Mouse (Mus musculus): ENCODE results near the gene Ggta1. TPM values are rescaled to one million over a fixed set of nuclear protein-coding genes. Genes with fewer than 3 reads are reported as not detected.

The Ggta1 gene
- polyA plus RNA-seq, 2 experiments: 6.3 to 7.6 TPM

- DNase-seq (ENCODE audit: low read depth in 3 of 3, low spot score in 3 of 3) (no peak), ATAC-seq (ENCODE audit: insufficient read depth) (no peak)
- no peak overlapping the region for H3K9ac ChIP-seq (replicated peaks)
- WGBS (ENCODE audit: insufficient replicate concordance): 43% methylated on average over 6 of the region's 6 CpGs
- H3K4me2 ChIP-seq (ENCODE audit: low read depth): peak overlapping the region; percentile 3; the same call in 1 of the 2 replicates
- TF ChIP-seq CTCF (IDR thresholded peaks at IDR 0.05; ENCODE audit: low read depth): no peak
- no peak for TF ChIP-seq EP300 (IDR thresholded peaks at IDR 0.05; ENCODE audit: low read depth)
- no peaks in the 10 kb centered on the region for H3K36me3 ChIP-seq (replicated peaks; ENCODE audit: control insufficient read depth, insufficient read depth, low read depth)
- no peak overlapping the region for H3K27ac ChIP-seq
- H3K9me3 ChIP-seq (ENCODE audit: control insufficient read depth, low read length): no peaks in the 10 kb centered on the region
- peaks cover 12 to 47% of the 10 kb centered on the region in 2 experiments for H3K4me1 ChIP-seq (replicated peaks; ENCODE audit: control insufficient read depth in 2 of 2, insufficient read depth in 2 of 2, low read length in 1 of 2)
- no peak overlapping the region for H3K4me3 ChIP-seq (ENCODE audit: insufficient read depth in 1 of 2, low read depth in 2 of 2, low read length in 2 of 2)
- no peaks in the 10 kb centered on the region for H3K27me3 ChIP-seq (ENCODE audit: control insufficient read depth, insufficient read depth, low read length)
Measured at GRCm38 (mm10) chr2:35444764-35445262, 18.2 kb downstream of the Ggta1 start.

- peak overlapping the region; percentile 3 for H3K4me2 ChIP-seq (ENCODE audit: low read depth)
Measured at GRCm38 (mm10) chr2:35443981-35444763, 18.9 kb downstream of the Ggta1 start.

DNA sequence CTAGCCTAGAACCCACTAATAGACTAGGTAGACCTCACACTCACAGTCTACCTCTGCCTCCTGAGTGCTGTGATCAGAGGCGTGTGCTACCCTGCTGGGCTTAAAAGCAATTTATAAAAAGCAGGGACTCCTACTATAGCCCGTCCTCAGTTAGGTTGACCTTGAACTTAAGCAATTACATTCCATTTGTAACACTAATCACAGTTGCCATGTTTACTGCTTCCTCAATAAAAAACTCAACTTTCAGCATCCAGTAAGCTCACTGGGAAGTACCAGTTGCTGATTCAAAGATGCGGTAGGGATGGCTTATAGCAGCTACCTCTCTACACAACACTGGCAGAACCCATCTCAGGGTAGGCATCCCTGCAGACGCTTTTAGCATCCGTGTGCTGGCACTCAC lies 19.7 kb downstream of the Ggta1 start:
- no peak overlapping the region for H3K27ac ChIP-seq

More at GRCm38 (mm10) chr2:35443981-35444763, 18.9 kb downstream of the Ggta1 start:
- Histone ChIP-seq H3K9me3 (ENCODE audit: control insufficient read depth, low read length) (no peaks in the 10 kb centered on the region), H3K27ac (no peak overlapping the region), H3K4me1 (replicated peaks; ENCODE audit: control insufficient read depth in 2 of 2, insufficient read depth in 2 of 2, low read length in 1 of 2) (peaks cover 8 to 43% of the 10 kb centered on the region in 2 experiments), H3K36me3 (replicated peaks; ENCODE audit: control insufficient read depth, insufficient read depth, low read depth) (no peaks in the 10 kb centered on the region), H3K27me3 (ENCODE audit: control insufficient read depth, insufficient read depth, low read length) (no peaks in the 10 kb centered on the region), H3K4me3 (ENCODE audit: insufficient read depth in 1 of 2, low read depth in 2 of 2, low read length in 2 of 2) (no peak overlapping the region), H3K9ac (replicated peaks) (no peak overlapping the region)
- no peak for ATAC-seq (ENCODE audit: insufficient read depth)
- no peak for DNase-seq (ENCODE audit: low read depth in 3 of 3, low spot score in 3 of 3)
- WGBS (ENCODE audit: insufficient replicate concordance): 40% methylated on average over 16 of the region's 16 CpGs
- TF ChIP-seq CTCF (IDR thresholded peaks at IDR 0.05; ENCODE audit: low read depth) (no peak), EP300 (IDR thresholded peaks at IDR 0.05; ENCODE audit: low read depth) (no peak)

GRCm38 (mm10) chr2:35442079-35442478 lies 21.0 kb downstream of the Ggta1 start:
- no peaks in the 10 kb centered on the region for H3K36me3 ChIP-seq (replicated peaks; ENCODE audit: control insufficient read depth, insufficient read depth, low read depth)
- no peak overlapping the region for H3K4me3 ChIP-seq (ENCODE audit: insufficient read depth in 1 of 2, low read depth in 2 of 2, low read length in 2 of 2)
- DNase-seq (ENCODE audit: low read depth in 3 of 3, low spot score in 3 of 3) (no peak), ATAC-seq (ENCODE audit: insufficient read depth) (no peak)
- H3K9ac ChIP-seq (replicated peaks): no peak overlapping the region
- TF ChIP-seq CTCF (IDR thresholded peaks at IDR 0.05; ENCODE audit: low read depth) (no peak), EP300 (IDR thresholded peaks at IDR 0.05; ENCODE audit: low read depth) (no peak)
- H3K27me3 ChIP-seq (ENCODE audit: control insufficient read depth, insufficient read depth, low read length): no peaks in the 10 kb centered on the region
- WGBS (ENCODE audit: insufficient replicate concordance): 77% methylated on average over 6 of the region's 6 CpGs
- H3K9me3 ChIP-seq (ENCODE audit: control insufficient read depth, low read length): no peaks in the 10 kb centered on the region
- H3K4me2 ChIP-seq (ENCODE audit: low read depth): no peak overlapping the region
- H3K27ac ChIP-seq: no peak overlapping the region
- H3K4me1 ChIP-seq (replicated peaks; ENCODE audit: control insufficient read depth in 2 of 2, insufficient read depth in 2 of 2, low read length in 1 of 2): peaks cover 0 to 25% of the 10 kb centered on the region in 2 experiments; a peak in 3 of 4 replicates

More for the DNA sequence above, 19.7 kb downstream of the Ggta1 start:
- H3K9me3 ChIP-seq (ENCODE audit: control insufficient read depth, low read length): no peaks in the 10 kb centered on the region
- H3K4me1 ChIP-seq (replicated peaks; ENCODE audit: control insufficient read depth in 2 of 2, insufficient read depth in 2 of 2, low read length in 1 of 2): peaks cover 2 to 34% of the 10 kb centered on the region in 2 experiments
- DNase-seq (ENCODE audit: low read depth in 3 of 3, low spot score in 3 of 3) (no peak), ATAC-seq (ENCODE audit: insufficient read depth) (no peak)
- no peaks in the 10 kb centered on the region for H3K27me3 ChIP-seq (ENCODE audit: control insufficient read depth, insufficient read depth, low read length)
- TF ChIP-seq CTCF (IDR thresholded peaks at IDR 0.05; ENCODE audit: low read depth): no peak
- TF ChIP-seq EP300 (IDR thresholded peaks at IDR 0.05; ENCODE audit: low read depth): no peak
- H3K36me3 ChIP-seq (replicated peaks; ENCODE audit: control insufficient read depth, insufficient read depth, low read depth): no peaks in the 10 kb centered on the region
- no peak overlapping the region for H3K9ac ChIP-seq (replicated peaks)
- no peak overlapping the region for H3K4me3 ChIP-seq (ENCODE audit: insufficient read depth in 1 of 2, low read depth in 2 of 2, low read length in 2 of 2)
- WGBS (ENCODE audit: insufficient replicate concordance): 67% methylated on average over 5 of the region's 5 CpGs
- no peak overlapping the region for H3K4me2 ChIP-seq (ENCODE audit: low read depth)

DNA sequence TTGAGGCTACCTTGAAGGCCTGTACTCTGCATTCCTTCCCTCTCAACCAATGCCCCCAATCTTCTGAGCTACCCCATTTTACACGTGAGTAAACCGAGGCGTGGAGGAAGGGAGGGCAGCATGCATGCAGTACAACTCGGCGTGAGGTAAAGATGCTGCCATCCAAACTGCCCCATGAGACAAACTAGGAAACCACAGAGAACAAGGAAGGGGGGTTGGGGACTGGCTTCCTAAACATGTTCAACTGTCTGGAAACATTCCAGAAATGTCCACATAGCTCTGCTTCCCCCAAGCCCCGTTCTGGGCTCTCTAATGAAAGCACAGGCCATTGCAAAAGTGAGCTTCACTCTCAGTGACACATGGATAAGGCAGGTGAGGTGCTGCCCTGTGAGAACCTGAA lies 21.6 kb downstream of the Ggta1 start:
- no peak for DNase-seq (ENCODE audit: low read depth in 3 of 3, low spot score in 3 of 3)
- H3K36me3 ChIP-seq (replicated peaks; ENCODE audit: control insufficient read depth, insufficient read depth, low read depth): no peaks in the 10 kb centered on the region
- ATAC-seq (ENCODE audit: insufficient read depth): no peak
- H3K27me3 ChIP-seq (ENCODE audit: control insufficient read depth, insufficient read depth, low read length): no peaks in the 10 kb centered on the region
- no peak overlapping the region for H3K27ac ChIP-seq
- no peaks in the 10 kb centered on the region for H3K9me3 ChIP-seq (ENCODE audit: control insufficient read depth, low read length)
- WGBS (ENCODE audit: insufficient replicate concordance): 62% methylated on average over 6 of the region's 6 CpGs
- H3K9ac ChIP-seq (replicated peaks): no peak overlapping the region
- peaks cover 0 to 18% of the 10 kb centered on the region in 2 experiments; a peak in 3 of 4 replicates for H3K4me1 ChIP-seq (replicated peaks; ENCODE audit: control insufficient read depth in 2 of 2, insufficient read depth in 2 of 2, low read length in 1 of 2)
- H3K4me3 ChIP-seq (ENCODE audit: insufficient read depth in 1 of 2, low read depth in 2 of 2, low read length in 2 of 2): no peak overlapping the region
- TF ChIP-seq EP300 (IDR thresholded peaks at IDR 0.05; ENCODE audit: low read depth): no peak
- no peak overlapping the region for H3K4me2 ChIP-seq (ENCODE audit: low read depth)
